Mouse (Mus musculus) erythroblast, embryonic 14.5 days (primary cell): ENCODE measurements around the gene Chp2.

Source experiments
- GATA1 ChIP-seq: IDR thresholded peaks from 2 replicates; pipeline ENCODE4 v1.6.1; 2012; ENCODE audit warnings: low read length, inconsistent platforms, mixed read lengths
- TAL1 ChIP-seq: IDR thresholded peaks from 3 replicates; pipeline ENCODE4 v1.6.1; 2012; ENCODE audit warnings: low read length, inconsistent platforms, mixed read lengths

DNA sequence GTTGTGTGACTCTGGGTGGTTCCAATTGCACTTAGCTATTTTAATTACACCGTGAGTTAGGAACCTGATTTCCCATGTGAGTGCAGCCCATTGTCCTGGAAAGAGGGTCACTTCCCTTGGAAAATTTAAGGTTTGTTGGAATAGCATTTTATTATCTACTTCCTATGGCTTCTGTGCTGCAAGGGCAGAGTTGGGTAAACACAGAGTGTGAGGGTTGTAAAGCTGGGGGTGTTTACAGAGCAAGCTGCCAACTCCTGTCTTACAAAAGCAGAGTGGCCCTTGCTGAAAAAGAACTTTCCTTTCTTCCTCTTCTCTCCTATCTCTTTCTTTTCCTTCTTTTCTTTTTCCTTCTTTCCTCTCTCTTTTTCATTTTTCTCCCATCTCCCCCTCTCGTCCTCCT lies 15.4 kb upstream of the Chp2 start:
- no peak for TF ChIP-seq GATA1
- no peak for TF ChIP-seq TAL1
